Mouse (Mus musculus) adrenal gland, postnatal 36 days (tissue): ENCODE results near the gene Dcst2. TPM values are rescaled to one million over a fixed set of nuclear protein-coding genes. Genes with fewer than 3 reads are reported as not detected.

Experiments used
- DNase-seq, 2 experiments: peaks; one replicate each; pipeline ENCODE4 v3.0.0; 2021; ENCODE audit warnings: mixed read lengths in 1 of 2
- total RNA-seq, 2 experiments: library from RNA; stranded (reverse); gene quantifications; 2 replicates each; pipeline ENCODE4 v1.2.3; 2021

Gene Dcst2
- total RNA-seq, 2 experiments from 2014 or later = 0.20 to 0.56 TPM

DNA sequence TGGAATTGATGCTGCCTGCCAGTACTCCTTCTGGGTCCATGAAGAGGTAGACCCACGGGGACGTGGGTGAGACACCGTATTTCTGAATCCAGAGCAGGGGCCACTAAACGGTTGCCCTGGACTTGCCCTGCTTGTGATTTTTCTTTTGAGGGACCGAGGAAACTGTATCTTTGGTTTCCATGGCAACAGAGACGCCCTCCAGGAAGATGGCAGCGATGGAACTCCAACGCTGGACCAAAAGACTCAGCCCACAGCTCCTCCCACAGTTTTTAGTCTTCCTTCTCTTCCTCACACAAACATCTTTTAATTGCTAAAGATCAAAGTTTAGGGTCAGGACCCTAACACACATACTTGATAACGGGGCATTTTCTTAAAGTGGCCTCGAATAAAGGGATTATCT, 29.8 kb upstream of the Dcst2 start:
- DNase-seq = no peak

- DNase-seq = peak in 1 of 2 experiments; percentile 35
Observed at GRCm38 (mm10) chr3:89332476-89332875, 29.3 kb upstream of the Dcst2 start.

GRCm38 (mm10) chr3:89333053-89333452, 28.7 kb upstream of the Dcst2 start:
- no peak for DNase-seq

- DNase-seq = no peak
Observed at GRCm38 (mm10) chr3:89336529-89336928, 25.2 kb upstream of the Dcst2 start.

DNA sequence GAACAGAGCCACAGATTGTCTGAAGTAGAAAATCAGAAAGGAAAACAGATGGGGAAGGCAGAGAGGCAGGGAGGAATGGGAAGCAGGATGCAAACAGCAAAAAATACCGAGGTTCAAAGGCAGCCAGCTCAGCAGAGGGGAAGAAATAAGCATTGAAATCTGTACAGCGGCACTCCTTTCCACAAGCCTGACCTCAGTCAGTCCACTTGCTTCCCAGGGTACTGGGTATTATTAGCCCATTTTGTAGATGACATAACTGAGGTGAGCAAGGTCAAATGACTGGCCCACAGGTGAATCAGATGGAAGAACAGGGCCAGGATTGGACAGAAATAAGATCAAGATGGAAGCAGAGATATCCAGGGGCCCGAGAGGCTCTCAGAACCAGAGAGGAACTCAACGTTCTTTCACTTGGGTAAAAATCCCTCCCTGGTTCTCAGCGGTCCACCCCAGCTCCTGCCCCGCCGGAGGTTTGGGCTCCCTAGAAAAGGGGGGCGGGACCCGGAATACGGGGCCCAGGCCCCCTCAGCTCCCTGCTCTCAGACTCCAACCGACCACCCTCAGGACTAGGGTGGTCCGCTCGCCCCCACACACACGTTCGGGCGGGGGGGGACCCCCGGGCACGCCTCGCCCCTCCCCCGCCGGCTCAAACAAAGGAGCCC, 24.6 kb upstream of the Dcst2 start:
- no peak for DNase-seq

DNA sequence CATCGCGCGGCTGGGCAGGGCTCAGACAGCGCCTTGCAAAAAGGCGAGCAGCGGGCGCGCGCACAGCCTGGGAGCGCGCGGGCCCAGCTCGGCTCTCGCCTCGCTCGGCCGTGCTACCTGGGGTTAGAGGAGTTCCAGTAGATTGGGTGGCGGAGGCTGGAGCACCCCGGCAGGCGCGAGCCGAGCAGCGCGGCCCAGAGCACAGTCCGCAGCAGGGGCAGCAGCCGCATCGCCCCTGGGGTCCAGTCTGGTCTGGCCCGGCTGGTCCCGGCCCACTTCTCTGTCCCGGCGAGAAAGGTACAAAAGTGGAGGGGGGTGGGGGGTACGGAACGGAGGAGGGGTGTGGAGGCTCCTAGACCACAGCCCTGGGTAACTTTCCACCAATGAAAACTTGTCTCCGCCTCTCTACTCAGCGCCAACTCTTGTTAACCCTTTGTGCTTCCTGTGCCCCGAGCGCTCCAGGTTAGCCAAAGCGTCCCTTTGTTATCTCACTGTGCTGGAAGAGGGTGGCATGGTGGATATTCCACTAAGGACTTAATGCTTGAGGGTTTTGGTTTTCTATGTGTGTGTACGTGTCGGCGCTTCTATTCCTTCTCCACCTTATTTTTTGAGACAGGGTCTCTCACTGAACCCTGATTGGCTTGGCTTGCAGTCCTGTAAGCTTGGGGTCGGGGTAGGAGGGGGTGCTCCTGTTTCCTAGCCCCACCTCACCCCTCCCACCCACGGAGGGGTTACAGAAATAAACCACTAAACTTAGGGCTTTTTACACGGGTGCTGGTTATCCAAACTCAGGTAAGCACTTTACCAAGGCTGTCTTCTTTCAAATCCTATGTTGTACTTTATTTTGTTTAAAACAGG, 23.8 kb upstream of the Dcst2 start, which contains the start of gene Efna4:
Gene Efna4 (minus strand): TSS at position 308 of the 858 bp plus-strand sequence.
- peak; percentile 56 to 70 for DNase-seq

DNA sequence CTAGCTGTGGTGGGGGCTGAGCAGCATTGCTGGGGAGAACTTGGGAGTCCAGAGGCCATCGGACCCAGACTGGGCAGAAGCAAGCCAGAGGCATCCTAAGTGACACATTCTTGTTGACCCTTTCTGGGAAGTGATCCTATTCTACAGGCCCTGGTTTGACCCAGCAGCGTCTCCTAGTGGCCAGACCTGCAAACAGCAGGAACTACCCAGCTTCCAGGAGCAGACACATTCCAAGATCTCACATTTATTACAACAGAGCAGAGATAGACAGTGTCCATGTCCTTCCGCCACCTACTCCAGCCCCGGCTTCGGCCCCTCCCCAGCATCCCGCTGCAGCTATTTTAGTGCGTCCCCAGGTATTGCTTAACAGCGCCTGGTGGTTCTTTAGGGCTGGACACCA, 22.4 kb upstream of the Dcst2 start:
- DNase-seq = peak; percentile 68 to 77

DNA sequence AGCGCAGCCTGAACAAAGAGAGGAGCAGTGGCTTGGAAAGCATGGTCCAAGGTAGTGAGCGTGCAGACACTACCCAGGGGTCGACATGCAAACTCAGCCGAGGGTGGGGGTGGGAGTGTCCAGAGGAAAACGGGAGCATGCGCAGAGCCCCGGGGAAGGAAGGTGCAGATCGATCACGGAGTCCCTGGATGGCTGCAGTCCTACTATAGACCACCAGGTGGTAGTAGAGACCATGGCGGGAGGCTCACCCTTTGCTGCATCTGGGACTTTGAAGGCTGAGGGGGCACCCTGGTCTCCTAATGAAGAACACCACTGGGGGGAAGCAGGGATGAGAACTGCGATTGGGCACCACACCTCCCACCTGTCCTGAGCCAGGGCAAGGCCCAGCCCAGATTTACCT, 21.3 kb upstream of the Dcst2 start:
- peak; percentile 77 to 83 for DNase-seq

DNA sequence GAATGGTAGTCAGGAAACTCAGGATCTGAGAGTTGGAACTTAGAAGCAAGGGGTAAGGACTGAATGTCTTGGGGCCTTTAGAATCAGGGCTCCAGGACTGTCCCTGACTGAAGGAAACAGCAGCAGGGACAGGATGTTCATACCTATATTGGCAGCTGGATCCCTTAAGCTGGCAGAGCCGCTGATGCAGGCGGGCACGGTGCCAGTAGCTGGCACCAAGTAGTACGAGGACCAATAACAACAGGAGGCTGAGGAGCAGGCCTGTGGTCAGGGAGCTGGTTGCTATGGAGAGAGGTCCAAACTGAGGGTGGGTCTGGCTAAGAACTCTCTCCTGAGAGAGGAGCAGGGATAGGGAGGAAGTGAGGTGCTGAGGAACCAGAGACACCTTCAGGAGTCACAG, 20.0 kb upstream of the Dcst2 start:
- DNase-seq = peak in 1 of 2 experiments; percentile 30

DNA sequence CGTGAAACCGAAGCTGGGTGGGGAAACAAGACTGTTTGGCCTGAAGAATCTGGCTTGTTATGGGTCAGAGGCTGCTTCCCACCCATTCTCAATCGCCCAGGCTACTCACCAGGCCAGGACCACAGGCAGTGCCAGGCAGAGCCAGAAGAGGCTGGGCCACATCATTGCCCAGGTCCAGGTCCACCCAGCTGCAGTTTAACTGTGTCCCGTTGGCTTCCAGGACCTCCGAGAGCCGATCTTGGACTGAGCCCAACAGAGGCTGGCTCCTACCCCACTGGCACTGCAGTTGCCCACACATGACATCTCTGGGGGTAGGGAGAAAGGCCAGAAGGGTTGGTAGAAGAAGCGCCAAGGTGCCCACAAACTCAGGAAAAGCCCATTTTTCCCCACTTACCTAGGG, 18.5 kb upstream of the Dcst2 start:
- no peak for DNase-seq

- no peak for DNase-seq
Observed at GRCm38 (mm10) chr3:89346815-89347540, 14.8 kb upstream of the Dcst2 start.

DNA sequence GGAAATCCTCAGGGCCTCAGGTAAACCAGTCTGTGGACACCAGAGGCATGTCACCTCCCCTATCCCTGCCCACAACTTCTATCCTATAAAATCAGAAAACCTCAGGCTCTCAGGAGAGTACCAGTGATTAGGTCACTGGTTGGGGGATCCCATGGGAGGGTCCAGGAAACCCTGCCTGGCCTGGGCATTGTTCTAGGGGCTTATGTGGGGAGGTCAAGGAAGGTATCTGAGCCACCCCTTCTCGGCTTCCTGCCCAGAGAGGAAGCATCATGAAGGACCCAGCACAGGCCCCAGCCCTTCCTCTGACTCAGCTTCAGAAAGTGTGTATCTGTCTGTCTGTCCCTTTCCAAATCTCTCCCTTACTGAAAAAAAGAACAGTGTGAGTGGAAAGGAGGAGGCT, 13.9 kb upstream of the Dcst2 start:
- peak; percentile 25 to 38 for DNase-seq

DNA sequence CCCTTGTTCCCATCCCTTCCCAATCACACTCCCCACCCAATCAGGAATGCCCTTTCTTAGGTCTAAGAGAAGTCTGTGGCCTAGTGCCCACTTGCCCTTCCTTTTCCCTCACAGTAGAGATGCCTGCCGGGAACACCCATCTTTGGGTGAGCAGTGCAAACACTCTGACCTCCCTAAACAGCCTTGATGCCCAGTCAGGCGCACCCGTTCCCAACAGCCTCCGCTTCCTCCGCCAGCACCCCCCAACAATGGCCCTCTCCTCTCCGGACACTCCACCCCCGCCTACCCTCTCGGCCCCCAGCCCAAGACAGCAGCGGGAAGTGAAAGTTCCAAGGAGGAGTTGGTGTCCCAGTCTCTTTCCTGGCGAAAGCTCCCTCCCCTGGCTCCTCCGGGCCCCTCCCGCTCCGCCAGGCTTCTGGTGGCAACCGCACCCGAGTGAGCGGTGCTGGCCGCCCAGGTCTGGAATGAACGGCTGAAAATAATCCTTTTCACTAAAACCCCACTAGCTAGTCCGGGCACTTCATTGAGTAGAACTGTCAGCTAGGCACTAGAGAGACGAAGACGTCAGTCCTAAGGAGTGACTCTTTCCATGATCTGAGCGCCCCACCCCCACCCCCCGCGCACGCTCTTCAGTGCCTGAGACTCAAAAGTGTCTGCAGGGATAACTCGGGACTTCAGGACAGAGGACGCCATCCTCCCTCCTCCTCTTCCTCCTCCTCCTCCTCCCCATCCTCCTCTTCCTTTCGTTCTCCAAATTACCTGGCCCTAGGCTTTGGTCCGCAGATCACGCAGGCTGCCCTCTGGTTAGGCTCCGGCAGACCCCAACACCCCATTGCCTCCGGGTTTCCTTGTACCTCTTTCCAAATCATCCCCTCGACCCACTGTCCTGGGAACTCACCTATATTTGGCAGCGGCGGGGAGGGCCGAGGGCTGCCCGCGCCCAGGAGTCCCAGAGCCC, 12.6 kb upstream of the Dcst2 start:
- peak; percentile 67 to 72 for DNase-seq

DNA sequence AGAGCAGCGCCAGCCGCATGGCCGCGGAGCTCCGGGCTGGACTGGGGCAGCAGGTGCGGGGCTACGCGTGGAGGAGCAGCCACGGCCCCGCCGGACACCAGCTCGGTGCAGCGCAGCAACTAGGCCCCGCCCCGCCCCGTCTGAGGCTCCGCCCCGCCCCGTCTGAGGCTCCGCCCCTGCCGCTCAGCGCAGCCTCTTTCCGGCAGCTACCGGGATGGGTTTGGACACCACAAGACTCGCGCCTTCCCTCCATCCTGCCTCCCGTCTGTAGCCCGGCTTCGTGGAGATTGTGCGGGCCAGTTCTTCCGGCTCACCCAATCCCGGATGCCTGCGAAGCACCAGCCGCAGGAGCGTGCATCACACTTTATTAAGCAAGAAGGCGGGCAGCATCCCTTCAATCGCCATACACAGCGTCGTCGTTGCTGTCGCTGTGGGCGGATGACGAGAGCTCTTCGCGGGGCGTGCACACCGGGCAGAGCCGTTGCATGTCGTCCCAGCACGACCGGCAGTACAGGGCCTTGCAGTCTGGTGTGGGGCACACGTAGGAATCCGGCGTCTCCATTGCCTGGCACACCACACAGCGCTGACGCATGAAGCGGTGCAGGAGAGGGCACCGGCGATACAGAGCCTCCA, 11.8 kb upstream of the Dcst2 start, which contains the start of gene Adam15:
Gene Adam15 (minus strand): TSS at position 128 of the 633 bp plus-strand sequence.
- DNase-seq = peak; percentile 93 to 95

DNA sequence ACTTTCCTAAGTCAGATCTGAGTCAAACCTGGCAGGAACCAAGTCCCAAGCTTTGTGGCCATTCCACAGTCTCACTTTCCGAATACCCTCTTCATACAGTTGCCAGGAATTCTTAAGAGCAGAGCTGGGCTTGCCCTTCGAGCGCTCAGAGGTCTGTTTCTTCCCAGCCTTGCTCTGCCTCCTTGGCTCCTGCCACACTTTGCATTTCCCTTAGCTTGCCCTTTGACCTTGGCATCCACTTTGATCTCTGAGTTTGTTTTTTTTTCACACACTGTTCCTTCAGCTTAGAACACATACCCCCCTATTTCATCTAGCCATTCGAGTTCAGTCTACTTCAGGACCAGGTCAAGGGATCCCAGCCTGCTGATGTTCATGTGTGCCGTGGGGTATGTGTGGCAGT, 10.5 kb upstream of the Dcst2 start:
- DNase-seq = no peak

DNA sequence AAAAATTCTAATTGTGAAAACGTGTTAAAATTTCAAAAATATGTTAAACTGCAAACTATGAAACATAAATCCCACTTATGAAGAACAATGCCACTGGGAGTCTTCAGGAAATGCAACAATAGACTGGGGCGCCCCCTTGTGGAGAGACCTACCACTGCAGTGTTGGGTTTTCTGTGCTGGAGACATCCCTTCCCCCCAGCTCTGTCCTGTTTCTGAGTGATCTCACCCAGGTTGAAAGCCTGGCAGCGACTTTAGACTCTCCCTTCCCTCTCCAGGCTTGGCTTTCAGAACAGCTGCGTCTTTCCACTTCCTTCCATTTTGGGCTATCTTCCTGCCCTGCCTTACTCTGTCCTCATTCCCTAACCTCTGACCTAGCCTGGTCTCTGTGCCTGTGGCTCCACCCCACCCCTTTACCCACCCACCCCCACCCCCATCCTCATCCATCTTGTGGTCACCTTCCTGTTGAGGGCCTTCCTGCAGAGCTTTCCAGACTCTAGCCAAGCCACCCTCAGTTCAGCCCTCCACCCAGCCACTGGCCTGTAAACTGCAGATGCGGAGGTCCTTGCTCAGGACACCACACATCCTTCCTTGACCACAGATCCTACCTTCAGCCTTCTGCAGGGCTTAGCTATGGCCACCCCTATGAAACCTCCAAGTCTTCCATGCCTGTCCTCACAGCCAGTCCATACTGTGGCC, 6.8 kb upstream of the Dcst2 start:
- peak; percentile 90 to 93 for DNase-seq

GRCm38 (mm10) chr3:89355512-89355902, 6.3 kb upstream of the Dcst2 start:
- no peak for DNase-seq

DNA sequence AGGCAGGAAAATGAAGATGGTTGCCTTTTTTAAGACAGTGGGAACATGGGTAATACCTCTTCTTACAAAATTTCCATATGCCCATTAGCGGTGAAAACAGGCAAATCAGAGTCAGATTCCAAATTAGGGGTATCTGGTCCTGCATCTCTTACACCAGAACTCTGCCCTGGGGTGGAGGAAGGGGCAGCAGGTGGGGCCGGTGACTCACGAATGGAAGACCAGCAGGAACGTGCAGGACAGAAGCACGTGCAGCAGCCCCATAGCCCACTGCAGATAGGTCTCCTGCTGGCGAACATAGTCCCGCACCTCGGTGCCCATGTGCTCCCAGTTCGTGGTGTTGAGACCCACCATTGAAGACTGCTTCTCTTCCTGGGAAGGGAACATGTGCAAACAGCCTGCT, 5.7 kb upstream of the Dcst2 start:
- DNase-seq = no peak

DNA sequence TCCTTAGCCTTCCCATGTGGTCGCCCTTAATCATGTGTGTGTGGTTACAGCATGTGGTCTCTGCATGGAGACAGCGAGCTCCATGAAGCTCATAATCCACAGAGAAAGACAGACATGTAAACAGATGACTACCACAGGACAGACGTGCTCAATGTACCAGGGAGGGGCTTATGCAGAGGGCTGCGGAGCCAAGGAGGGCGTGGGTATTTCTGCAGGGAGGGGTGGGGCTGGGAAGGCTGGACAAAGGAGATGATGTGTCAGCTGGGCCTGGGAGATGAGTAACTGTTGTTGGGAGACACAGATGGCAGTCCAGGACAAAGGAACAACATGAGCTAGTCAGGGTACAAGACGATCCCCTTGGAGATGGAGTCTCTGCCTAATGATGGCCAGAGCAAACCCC, 2.1 kb upstream of the Dcst2 start:
- peak in 1 of 2 experiments; percentile 39 for DNase-seq

DNA sequence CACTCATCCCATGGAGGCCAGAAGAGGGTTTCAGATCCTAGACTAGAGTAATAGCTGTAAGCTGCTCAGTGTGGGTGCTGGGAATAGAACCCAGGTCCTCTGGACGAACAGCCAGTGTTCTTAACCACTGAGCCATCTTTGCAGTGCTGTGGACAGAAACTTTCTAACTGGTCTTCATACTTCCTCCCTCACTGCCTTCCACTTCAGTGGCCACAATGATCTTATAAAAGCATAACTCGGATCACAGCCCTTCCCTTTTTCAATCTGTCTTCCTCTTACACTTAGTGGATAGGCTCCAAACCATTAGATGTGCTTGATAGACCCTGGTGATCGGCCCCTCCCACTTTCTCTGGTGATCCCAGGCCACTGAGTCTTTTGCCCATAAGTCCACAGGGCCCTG, 1.5 kb upstream of the Dcst2 start:
- no peak for DNase-seq
